Mouse (Mus musculus): ENCODE results near the gene Cyp26b1. TPM values are rescaled to one million over a fixed set of nuclear protein-coding genes. Genes with fewer than 3 reads are reported as not detected.

Gene Cyp26b1
- polyA plus RNA-seq, 1 experiment from 2014 or later, result 1.6 TPM

- no peak for TF ChIP-seq CTCF (IDR thresholded peaks at IDR 0.05; ENCODE audit: low read depth)
- H3K27ac ChIP-seq (ENCODE audit: low read depth), result no peak overlapping the region
- peaks cover 73% of the 10 kb centered on the region for H3K27me3 ChIP-seq (ENCODE audit: insufficient read depth, low read length)
- ATAC-seq (ENCODE audit: insufficient read depth), result no peak
- peaks cover 18% of the 10 kb centered on the region; the same call in 1 of the 2 replicates for H3K4me1 ChIP-seq (ENCODE audit: insufficient read depth)
- H3K36me3 ChIP-seq (ENCODE audit: insufficient read depth), result no peaks in the 10 kb centered on the region
- H3K4me2 ChIP-seq, result peak overlapping the region; percentile 87
- under 1% methylated on average over 51 of the region's 51 CpGs for WGBS
- H3K4me3 ChIP-seq (ENCODE audit: low read depth, low read length), result peak overlapping the region; percentile 46
- DNase-seq, result peak; percentile 70
- peak overlapping the region; percentile 32 for H3K9ac ChIP-seq
- H3K9me3 ChIP-seq (ENCODE audit: low read depth, low read length), result no peaks in the 10 kb centered on the region
Measured at GRCm38 (mm10) chr6:84587471-84588101, 6.1 kb downstream of the Cyp26b1 start.

- H3K4me1 ChIP-seq (ENCODE audit: insufficient read depth), result peaks cover 23% of the 10 kb centered on the region
Measured at GRCm38 (mm10) chr6:84586551-84587200, 7.0 kb downstream of the Cyp26b1 start.

GRCm38 (mm10) chr6:84585686-84586300, 7.9 kb downstream of the Cyp26b1 start:
- Histone ChIP-seq H3K4me1 (ENCODE audit: insufficient read depth) (peaks cover 29% of the 10 kb centered on the region), H3K9ac (peak overlapping the region; percentile 15; the same call in 1 of the 2 replicates), H3K4me3 (ENCODE audit: low read depth, low read length) (peak overlapping the region; percentile 46), H3K9me3 (ENCODE audit: low read depth, low read length) (no peaks in the 10 kb centered on the region), H3K27me3 (ENCODE audit: insufficient read depth, low read length) (peaks cover 90% of the 10 kb centered on the region), H3K36me3 (ENCODE audit: insufficient read depth) (no peaks in the 10 kb centered on the region), H3K4me2 (peak overlapping the region; percentile 87), H3K27ac (ENCODE audit: low read depth) (no peak overlapping the region; the same call in 1 of the 2 replicates)
- DNase-seq, result peak; percentile 41
- no peak for ATAC-seq (ENCODE audit: insufficient read depth)
- no peak for TF ChIP-seq CTCF (IDR thresholded peaks at IDR 0.05; ENCODE audit: low read depth)
- WGBS, result under 1% methylated on average over 37 of the region's 37 CpGs

More at GRCm38 (mm10) chr6:84586551-84587200, 7.0 kb downstream of the Cyp26b1 start:
- Histone ChIP-seq H3K36me3 (ENCODE audit: insufficient read depth) (no peaks in the 10 kb centered on the region), H3K9me3 (ENCODE audit: low read depth, low read length) (no peaks in the 10 kb centered on the region), H3K9ac (no peak overlapping the region; the same call in 1 of the 2 replicates), H3K4me3 (ENCODE audit: low read depth, low read length) (peak overlapping the region; percentile 46), H3K27me3 (ENCODE audit: insufficient read depth, low read length) (peaks cover 82% of the 10 kb centered on the region), H3K4me2 (peak overlapping the region; percentile 87), H3K27ac (ENCODE audit: low read depth) (no peak overlapping the region)
- no peak for ATAC-seq (ENCODE audit: insufficient read depth)
- DNase-seq, result no peak
- 1% methylated on average over 28 of the region's 28 CpGs for WGBS
- no peak for TF ChIP-seq CTCF (IDR thresholded peaks at IDR 0.05; ENCODE audit: low read depth)

GRCm38 (mm10) chr6:84584783-84585685, 8.7 kb downstream of the Cyp26b1 start:
- H3K4me2 ChIP-seq, result peak overlapping the region; percentile 87
- DNase-seq (peak; percentile 63), ATAC-seq (ENCODE audit: insufficient read depth) (no peak)
- no peaks in the 10 kb centered on the region for H3K36me3 ChIP-seq (ENCODE audit: insufficient read depth)
- H3K9ac ChIP-seq, result peak overlapping the region; percentile 15; the same call in 1 of the 2 replicates
- TF ChIP-seq CTCF (IDR thresholded peaks at IDR 0.05; ENCODE audit: low read depth), result no peak
- H3K4me3 ChIP-seq (ENCODE audit: low read depth, low read length), result peak overlapping the region; percentile 46
- WGBS, result under 1% methylated on average over 66 of the region's 66 CpGs
- H3K27ac ChIP-seq (ENCODE audit: low read depth), result no peak overlapping the region; the same call in 1 of the 2 replicates
- peaks cover 29% of the 10 kb centered on the region for H3K4me1 ChIP-seq (ENCODE audit: insufficient read depth)
- H3K9me3 ChIP-seq (ENCODE audit: low read depth, low read length), result no peaks in the 10 kb centered on the region
- H3K27me3 ChIP-seq (ENCODE audit: insufficient read depth, low read length), result peaks cover 92% of the 10 kb centered on the region

GRCm38 (mm10) chr6:84583841-84584782, 9.6 kb downstream of the Cyp26b1 start:
- ATAC-seq (ENCODE audit: insufficient read depth) (peak; percentile 44), DNase-seq (peak; percentile 37)
- Histone ChIP-seq H3K4me3 (ENCODE audit: low read depth, low read length) (peak overlapping the region; percentile 46), H3K27me3 (ENCODE audit: insufficient read depth, low read length) (peaks cover 88% of the 10 kb centered on the region), H3K4me1 (ENCODE audit: insufficient read depth) (peaks cover 29% of the 10 kb centered on the region), H3K27ac (ENCODE audit: low read depth) (no peak overlapping the region), H3K9ac (no peak overlapping the region), H3K36me3 (ENCODE audit: insufficient read depth) (no peaks in the 10 kb centered on the region), H3K4me2 (peak overlapping the region; percentile 87), H3K9me3 (ENCODE audit: low read depth, low read length) (no peaks in the 10 kb centered on the region)
- TF ChIP-seq CTCF (IDR thresholded peaks at IDR 0.05; ENCODE audit: low read depth), result peak; percentile 25; the same call in 1 of the 2 replicates
- WGBS, result 2% methylated on average over 48 of the region's 48 CpGs

Data from lung, embryonic 14.5 days (tissue).